ENCODE assay signal across 8 mouse cellular contexts in genomic region chr12:86803651-86804307, GRCm38 (mm10).
DNase-seq lines count a peak whose midpoint lies in the region; ATAC-seq and TF ChIP-seq lines count a peak whose summit lies in the region.

No protein-coding gene starts in this region.

- H3K4me3 ChIP-seq in kidney, embryonic 15.5 days (replicated peaks), result no peak overlapping the region
- no peak overlapping the region for H3K4me3 ChIP-seq in midbrain, embryonic 15.5 days

- ATAC-seq in kidney, embryonic 15.5 days (replicated peaks; ENCODE audit: low FRiP score), result no peak
- ATAC-seq in midbrain, embryonic 15.5 days (replicated peaks), result no peak

- H3K4me1 ChIP-seq in kidney, embryonic 15.5 days, result peaks cover 92% of the 10 kb centered on the region
- peaks cover 99% of the 10 kb centered on the region for H3K4me1 ChIP-seq in midbrain, embryonic 15.5 days

- H3K9ac ChIP-seq in kidney, embryonic 15.5 days, result 0 out of 2 replicates have a peak overlapping the region, but pooled peaks have one; percentile 17
- no peak overlapping the region for H3K9ac ChIP-seq in midbrain, embryonic 15.5 days

- peak; percentile 45; the same call in 1 of the 2 replicates for TF ChIP-seq CTCF in brain, embryonic 14.5 days (IDR thresholded peaks at IDR 0.05; ENCODE audit: borderline replicate concordance, extremely low read depth, insufficient read depth, insufficient read length)

- no peak for DNase-seq in kidney, adult 11 months
- no peak for DNase-seq in brain, embryonic 14.5 days (ENCODE audit: low read depth)
- peak; percentile 48 to 57 for DNase-seq in heart, postnatal 10 days
- no peak for DNase-seq in retina, embryonic 14.5 days (ENCODE audit: low spot score)
- no peak for DNase-seq in Muller cell, postnatal 12 days (ENCODE audit: inconsistent ontology term)
- no peak for DNase-seq in liver

- TF ChIP-seq POLR2A in brain, embryonic 14.5 days (IDR thresholded peaks at IDR 0.05; ENCODE audit: borderline replicate concordance, extremely low read depth, insufficient read depth, insufficient read length, poor library complexity, severe bottlenecking), result no peak

- no peaks in the 10 kb centered on the region for H3K9me3 ChIP-seq in kidney, embryonic 15.5 days (replicated peaks)
- no peaks in the 10 kb centered on the region for H3K9me3 ChIP-seq in midbrain, embryonic 15.5 days

- no peaks in the 10 kb centered on the region for H3K27me3 ChIP-seq in kidney, embryonic 15.5 days
- H3K27me3 ChIP-seq in midbrain, embryonic 15.5 days (replicated peaks), result no peaks in the 10 kb centered on the region

- intact Hi-C loops in heart, postnatal 10 days (cut with DNase I), result no loop called here

- no peaks in the 10 kb centered on the region for H3K36me3 ChIP-seq in kidney, embryonic 15.5 days
- no peaks in the 10 kb centered on the region for H3K36me3 ChIP-seq in midbrain, embryonic 15.5 days (replicated peaks)

- WGBS in kidney, embryonic 15.5 days, result 33% methylated on average over 6 of the region's 6 CpGs
- 48% methylated on average over 6 of the region's 6 CpGs for WGBS in midbrain, embryonic 15.5 days

- peak overlapping the region; percentile 100 for H3K27ac ChIP-seq in kidney, embryonic 15.5 days
- H3K27ac ChIP-seq in midbrain, embryonic 15.5 days, result peak overlapping the region; percentile 96

- H3K4me2 ChIP-seq in kidney, embryonic 15.5 days, result no peak overlapping the region
- no peak overlapping the region for H3K4me2 ChIP-seq in midbrain, embryonic 15.5 days

Comparison
In these comparisons a context has a peak if more than half of its experiments do, and no peak if none do; other contexts are left out.
1. DNase-seq: peak in heart, postnatal 10 days (2 of 2); none in kidney, adult 11 months (single experiment), brain, embryonic 14.5 days (single experiment), retina, embryonic 14.5 days (single experiment), Muller cell, postnatal 12 days (single experiment) and liver (single experiment).